Mouse (Mus musculus) heart, adult 2 months (tissue): Measurements from ENCODE around the gene Tbxas1. TPM values are rescaled to one million over a fixed set of nuclear protein-coding genes. Genes with fewer than 3 reads are reported as not detected.

ENCODE experiments used
- DNase-seq, 2 experiments: peaks; one replicate each; pipeline ENCODE4 v3.0.0; 2021
- H3K27ac ChIP-seq: fragments of 200-600 bp; 2 replicates; pipeline ENCODE4 v1.8.1; 2022
- H3K27me3 ChIP-seq: fragments of 200-500 bp; 2 replicates; pipeline ENCODE4 v1.6.1; 2012; ENCODE audit warnings: mild to moderate bottlenecking, low read length, inconsistent platforms, mixed read lengths; ENCODE audit not compliant: control insufficient read depth, insufficient read depth
- H3K36me3 ChIP-seq: fragments of 200-500 bp; 2 replicates; pipeline ENCODE4 v1.6.1; 2012; ENCODE audit warnings: low read length, inconsistent platforms; ENCODE audit not compliant: control insufficient read depth, insufficient read depth
- H3K4me1 ChIP-seq: fragments of 200-500 bp; 2 replicates; pipeline ENCODE4 v1.6.1; 2011; ENCODE audit warnings: low read length; ENCODE audit not compliant: control insufficient read depth, insufficient read depth
- H3K4me3 ChIP-seq: fragments of 200-600 bp; 2 replicates; pipeline ENCODE4 v1.8.1; 2022
- H3K79me2 ChIP-seq: fragments of 200-500 bp; replicated peaks from 2 replicates; pipeline ENCODE4 v1.6.1; 2012; ENCODE audit warnings: mild to moderate bottlenecking, inconsistent platforms, low read length, moderate library complexity, mixed read lengths; ENCODE audit not compliant: control insufficient read depth, insufficient read depth
- H3K9ac ChIP-seq: fragments of 200-500 bp; 2 replicates; pipeline ENCODE4 v1.6.1; 2012; ENCODE audit warnings: low read depth, mild to moderate bottlenecking, control low read depth, inconsistent platforms, low read length, mixed read lengths
- CTCF ChIP-seq: fragments of 200-600 bp; IDR thresholded peaks from 2 replicates; pipeline ENCODE4 v1.8.1; 2022; ENCODE audit warnings: antibody characterized with exemption, mild to moderate bottlenecking, moderate library complexity
- EP300 ChIP-seq: fragments of 200-500 bp; IDR thresholded peaks from 2 replicates; pipeline ENCODE4 v1.6.1; 2011; ENCODE audit warnings: low read depth, low read length, control low read depth; ENCODE audit not compliant: insufficient read depth
- POLR2A ChIP-seq: fragments of 200-500 bp; IDR thresholded peaks from 2 replicates; pipeline ENCODE4 v1.6.1; 2011; ENCODE audit warnings: mild to moderate bottlenecking, low read depth, low read length, control low read depth; ENCODE audit not compliant: insufficient read depth
- WGBS: fragments of 180-500 bp; shearing (Covaris S2); methylation state at CpG from one replicate; pipeline ENCODE4 v1.1.7; 2018; 5-methylcytosine and 5-hydroxymethylcytosine counted together
- intact Hi-C: fragments of 180-260 bp; cut with DNase I; formaldehyde crosslinking; loops from one replicate; pipeline ENCODE4 v1.15.1; 2025
- polyA plus RNA-seq: library from polyadenylated mRNA; depleted of rRNA; stranded (reverse); fragments of >200 nt; gene quantifications from 2 replicates; pipeline ENCODE4 v1.2.3, GENCODE M21; 2012
- total RNA-seq, 2 experiments: library from RNA; stranded (reverse); gene quantifications; 2 replicates each; pipeline ENCODE4 v1.2.3; 2021

Gene Tbxas1
- total and polyA plus RNA-seq, 3 experiments: 1.9 to 2.7 (median 2.1) TPM

DNA sequence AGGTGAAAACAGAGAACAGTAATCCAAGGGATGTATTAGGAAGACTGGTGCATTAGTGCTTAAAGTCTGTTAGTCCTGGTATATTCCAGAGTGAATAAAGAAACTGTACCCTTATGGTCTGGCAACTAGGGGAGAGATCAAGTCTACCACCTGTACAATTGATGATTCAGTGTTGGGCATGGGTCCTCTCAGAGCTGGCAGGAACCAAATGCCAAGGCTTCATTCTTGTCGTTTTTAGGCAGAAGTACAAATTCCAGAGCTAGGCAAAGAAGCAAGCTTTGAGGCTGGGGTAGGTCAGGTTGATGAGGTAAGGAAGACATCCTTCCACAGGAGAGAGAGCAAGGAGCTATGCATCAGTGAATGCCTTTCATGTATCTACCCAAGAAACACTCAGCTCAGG, 34.4 kb upstream of the Tbxas1 start:
- Histone ChIP-seq H3K4me1 (peaks cover 10% of the 10 kb centered on the region), H3K79me2 (peaks cover 5% of the 10 kb centered on the region; the same call in 1 of the 2 replicates), H3K9ac (no peak overlapping the region), H3K36me3 (peaks cover 3% of the 10 kb centered on the region), H3K27ac (no peak overlapping the region), H3K27me3 (no peaks in the 10 kb centered on the region), H3K4me3 (no peak overlapping the region)
- 73% methylated on average over 1 of the region's 1 CpGs for WGBS
- intact Hi-C loops: no loop called here
- DNase-seq: no peak
- TF ChIP-seq POLR2A: no peak
- TF ChIP-seq EP300: no peak
- no peak for TF ChIP-seq CTCF

GRCm38 (mm10) chr6:38841551-38841950, 33.7 kb upstream of the Tbxas1 start:
- Histone ChIP-seq H3K27me3 (no peaks in the 10 kb centered on the region), H3K4me3 (no peak overlapping the region), H3K4me1 (peaks cover 12% of the 10 kb centered on the region), H3K79me2 (peaks cover 5% of the 10 kb centered on the region; the same call in 1 of the 2 replicates), H3K9ac (no peak overlapping the region), H3K36me3 (peaks cover 3% of the 10 kb centered on the region), H3K27ac (peak overlapping the region; percentile 44; the same call in 1 of the 2 replicates)
- no peak for TF ChIP-seq CTCF
- DNase-seq: no peak
- WGBS: 86% methylated on average over 3 of the region's 3 CpGs
- intact Hi-C loops: no loop called here

GRCm38 (mm10) chr6:38845117-38845516, 30.1 kb upstream of the Tbxas1 start:
- TF ChIP-seq EP300 (no peak), CTCF (no peak), POLR2A (no peak)
- intact Hi-C loops: no loop called here
- H3K27me3 ChIP-seq: no peaks in the 10 kb centered on the region
- 59% methylated on average over 1 of the region's 1 CpGs for WGBS
- H3K79me2 ChIP-seq: peaks cover 8% of the 10 kb centered on the region; the same call in 1 of the 2 replicates
- H3K36me3 ChIP-seq: peaks cover 15% of the 10 kb centered on the region
- H3K4me3 ChIP-seq: no peak overlapping the region
- H3K4me1 ChIP-seq: peaks cover 25% of the 10 kb centered on the region
- DNase-seq: no peak
- H3K27ac ChIP-seq: peak overlapping the region; percentile 18
- no peak overlapping the region for H3K9ac ChIP-seq

GRCm38 (mm10) chr6:38845876-38846275, 29.3 kb upstream of the Tbxas1 start:
- intact Hi-C loops: no loop called here
- Histone ChIP-seq H3K4me1 (peaks cover 21% of the 10 kb centered on the region), H3K27ac (no peak overlapping the region), H3K27me3 (no peaks in the 10 kb centered on the region), H3K9ac (no peak overlapping the region), H3K4me3 (no peak overlapping the region), H3K36me3 (peaks cover 15% of the 10 kb centered on the region), H3K79me2 (peaks cover 8% of the 10 kb centered on the region; the same call in 1 of the 2 replicates)
- 68% methylated on average over 5 of the region's 5 CpGs for WGBS
- no peak for TF ChIP-seq POLR2A
- DNase-seq: no peak

DNA sequence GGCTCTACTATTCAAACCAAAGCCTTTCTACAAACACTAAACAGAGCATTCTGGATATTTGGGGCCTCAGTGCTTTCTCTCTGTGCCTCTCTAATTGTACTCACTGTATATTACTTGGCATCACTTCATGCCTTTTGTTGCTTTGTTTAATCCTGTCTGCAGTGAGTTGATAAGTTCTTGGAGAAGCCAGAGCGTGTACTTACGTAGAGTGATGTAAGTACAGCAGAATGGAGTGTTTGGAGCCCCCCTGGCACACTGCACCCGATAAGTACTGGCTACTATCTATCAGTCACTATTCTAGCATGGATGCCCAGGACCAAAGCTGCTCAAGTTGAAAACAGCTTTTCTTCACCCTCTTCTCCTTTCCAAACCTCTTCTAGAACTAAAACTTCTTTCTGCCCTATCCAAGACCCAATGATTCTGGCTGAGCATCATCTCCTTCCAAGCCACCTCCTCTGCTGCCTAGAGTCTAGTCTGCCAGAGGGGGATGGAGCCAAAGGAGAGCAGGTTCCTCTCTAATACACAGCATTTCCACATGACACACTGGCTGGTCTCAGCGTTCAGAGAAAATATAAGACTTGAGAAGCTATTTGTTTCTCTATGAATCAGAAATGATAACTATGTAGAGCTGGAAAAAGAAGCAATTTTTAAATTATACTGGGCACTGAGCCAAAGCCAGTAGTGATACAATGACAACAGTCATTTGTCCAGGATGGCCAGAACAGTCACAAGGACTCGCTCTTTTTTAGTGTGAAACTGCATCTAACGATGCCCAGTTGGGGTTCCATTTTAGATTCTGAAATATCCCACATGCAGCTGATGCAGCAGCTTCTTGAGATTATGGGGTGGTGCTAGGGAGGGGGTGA, 28.6 kb upstream of the Tbxas1 start:
- peaks cover 21% of the 10 kb centered on the region for H3K4me1 ChIP-seq
- H3K36me3 ChIP-seq: peaks cover 15% of the 10 kb centered on the region
- TF ChIP-seq EP300 (no peak), POLR2A (no peak), CTCF (no peak)
- H3K27me3 ChIP-seq: no peaks in the 10 kb centered on the region
- WGBS: 38% methylated on average over 6 of the region's 6 CpGs
- intact Hi-C loops: no loop called here
- no peak overlapping the region for H3K4me3 ChIP-seq
- no peak overlapping the region for H3K27ac ChIP-seq
- peaks cover 6% of the 10 kb centered on the region; the same call in 1 of the 2 replicates for H3K79me2 ChIP-seq
- no peak for DNase-seq
- no peak overlapping the region for H3K9ac ChIP-seq

GRCm38 (mm10) chr6:38847447-38847846, 27.8 kb upstream of the Tbxas1 start:
- peaks cover 15% of the 10 kb centered on the region for H3K36me3 ChIP-seq
- TF ChIP-seq CTCF: no peak
- no peak for TF ChIP-seq EP300
- TF ChIP-seq POLR2A: no peak
- peaks cover 6% of the 10 kb centered on the region for H3K79me2 ChIP-seq
- DNase-seq: no peak
- H3K4me1 ChIP-seq: peaks cover 23% of the 10 kb centered on the region
- 33% methylated on average over 1 of the region's 1 CpGs for WGBS
- no peak overlapping the region for H3K27ac ChIP-seq
- H3K27me3 ChIP-seq: no peaks in the 10 kb centered on the region
- intact Hi-C loops: no loop called here
- no peak overlapping the region for H3K4me3 ChIP-seq
- no peak overlapping the region for H3K9ac ChIP-seq
